Mouse (Mus musculus) mouse embryonic stem cell (cell line): Measurements from ENCODE around the gene Trim54.

Experiments
- in situ Hi-C, 2 experiments: fragments of 300-500 bp; cut with MboI; formaldehyde crosslinking; loops; 1 replicate in 1 of 2; 3 replicates in 1 of 2; pipeline ENCODE4 v1.14.3; 2019 to 2020; ENCODE audit warnings: low sequenced_read_pairs in 2 of 2, low pct_unique_long_range_greater_than_20kb in 1 of 2, mixed read lengths in 1 of 2; ENCODE audit not compliant: unreplicated experiment in 1 of 2

The Trim54 gene

DNA sequence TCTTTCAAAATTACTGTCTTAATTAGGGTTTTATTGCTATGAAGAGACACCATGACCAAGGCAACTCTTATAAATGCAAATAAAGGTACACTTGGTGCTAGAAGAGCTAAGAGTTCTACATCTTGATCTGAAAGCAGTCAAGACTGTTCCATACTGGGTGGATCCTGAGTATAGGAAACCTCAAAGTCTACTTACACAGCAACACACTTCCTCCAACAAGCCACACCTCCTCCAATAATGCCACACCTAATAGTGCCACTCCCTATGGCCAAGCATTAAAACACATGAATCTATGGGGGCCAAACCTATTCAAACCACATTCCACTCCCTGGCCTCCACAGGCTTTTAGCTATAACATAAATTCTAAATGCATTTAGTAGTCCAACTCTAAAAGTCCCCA lies 46.0 kb downstream of the Trim54 start:
- in situ Hi-C loops, result no loop called here

DNA sequence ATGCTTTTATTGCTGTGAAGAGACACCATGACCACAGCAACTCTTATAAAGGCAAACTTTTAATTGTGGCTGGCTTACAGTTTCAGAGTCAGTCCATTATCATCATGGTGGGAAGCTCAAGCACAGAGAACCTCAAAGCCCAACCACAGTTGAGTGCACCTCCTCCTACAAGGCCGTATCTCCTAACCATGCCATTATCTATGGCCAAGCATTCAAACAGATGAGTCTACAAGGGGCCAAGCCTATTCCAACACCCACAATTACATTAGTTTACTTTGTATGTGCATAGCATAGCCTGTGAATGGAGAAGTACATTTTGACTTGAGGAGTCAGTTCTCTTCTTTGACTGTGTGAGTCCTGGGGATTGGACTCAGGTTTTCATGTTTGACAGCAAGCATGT lies 48.4 kb downstream of the Trim54 start:
- in situ Hi-C loops, result no loop called here

DNA sequence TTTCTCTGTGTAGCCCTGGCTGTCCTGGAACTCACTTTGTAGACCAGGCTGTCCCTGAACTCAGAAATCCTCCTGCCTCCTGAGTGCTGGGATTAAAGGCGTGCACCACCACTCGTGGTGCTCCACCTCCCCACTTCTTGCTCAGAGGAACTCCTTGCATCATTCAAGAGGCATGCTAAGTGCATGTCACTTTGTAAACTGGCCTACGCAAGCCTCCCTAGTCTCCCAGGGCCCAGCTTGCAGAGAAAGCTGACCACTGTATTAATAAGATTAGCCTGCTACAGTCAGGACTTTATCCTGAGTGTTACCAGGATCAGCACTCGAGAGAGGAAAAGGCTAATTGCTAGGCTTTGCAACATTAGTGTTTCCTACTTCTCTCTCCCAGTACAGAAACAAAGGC lies 52.1 kb downstream of the Trim54 start:
- in situ Hi-C loops, result no loop called here

DNA sequence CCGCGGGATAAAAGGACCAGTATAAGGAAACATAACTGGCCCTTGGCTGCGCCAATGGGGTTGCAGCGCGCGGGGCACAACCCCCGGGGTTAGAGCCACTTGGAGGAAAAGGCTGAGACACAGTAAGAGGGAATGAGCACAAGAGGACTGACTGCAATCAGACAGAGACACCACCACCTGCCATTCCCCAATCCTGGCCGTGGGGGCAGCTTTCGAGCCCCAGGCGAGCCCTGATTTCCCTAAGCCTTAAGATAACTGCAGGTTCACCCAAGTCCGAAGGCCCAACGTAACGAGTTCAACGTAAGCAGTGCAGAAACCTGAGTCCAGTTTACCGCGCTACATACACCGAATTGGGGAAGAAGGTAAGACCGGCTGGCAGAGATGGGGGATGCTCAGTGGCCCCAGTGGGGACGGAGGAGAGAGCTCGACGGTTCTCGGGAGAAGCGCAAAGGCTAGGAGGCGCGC lies 62.8 kb downstream of the Trim54 start:
- in situ Hi-C loops, result no loop called here

DNA sequence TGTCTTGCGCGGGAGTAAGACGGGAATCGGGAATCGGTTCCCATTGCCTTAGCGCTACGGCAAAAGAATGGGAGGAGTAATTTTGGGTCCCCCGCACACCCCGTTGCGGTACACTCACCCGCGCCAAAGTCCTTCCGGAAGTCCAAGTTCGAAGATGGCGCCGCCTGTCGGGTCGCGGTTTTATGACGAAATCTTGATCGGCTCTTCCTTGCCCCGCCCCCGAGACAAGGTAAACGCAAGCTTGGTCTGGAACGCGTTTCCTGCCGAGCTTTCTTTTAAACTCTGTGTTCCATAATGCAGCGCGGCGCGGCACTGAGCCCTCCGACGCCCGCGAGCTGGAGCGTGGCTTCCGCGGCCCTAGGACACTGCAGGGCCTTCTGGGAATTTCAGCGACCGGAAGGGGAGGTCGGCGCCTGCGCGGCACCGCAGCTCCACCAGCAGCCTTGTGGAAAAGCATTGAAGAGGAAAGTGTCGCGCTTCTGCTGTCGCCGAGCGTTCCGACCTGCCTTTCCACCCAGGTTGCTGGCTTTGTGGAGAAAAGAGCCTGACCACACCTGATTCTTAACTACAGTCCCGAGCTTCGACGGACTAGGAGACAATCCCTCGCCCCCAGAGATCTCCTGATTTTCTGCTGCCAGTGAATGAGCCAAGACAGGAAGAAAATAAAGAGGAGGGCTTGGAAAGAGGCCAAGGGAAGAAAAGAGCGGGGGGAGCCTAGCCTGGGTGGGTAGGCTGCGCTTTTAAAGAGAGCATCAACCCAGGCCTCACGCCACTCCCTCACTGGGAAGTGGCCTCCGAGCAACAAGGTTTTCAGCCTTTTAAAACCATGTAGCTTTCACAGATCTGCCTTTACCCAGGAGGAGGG lies 63.5 kb downstream of the Trim54 start, which contains the start of the genes Gm29609 and Gtf3c2:
Gm29609 (minus strand) TSS at position 146 of the 865 bp plus-strand sequence.
Gtf3c2 (minus strand) TSS at position 379 of the 865 bp plus-strand sequence.
- in situ Hi-C loops, result no loop called here

DNA sequence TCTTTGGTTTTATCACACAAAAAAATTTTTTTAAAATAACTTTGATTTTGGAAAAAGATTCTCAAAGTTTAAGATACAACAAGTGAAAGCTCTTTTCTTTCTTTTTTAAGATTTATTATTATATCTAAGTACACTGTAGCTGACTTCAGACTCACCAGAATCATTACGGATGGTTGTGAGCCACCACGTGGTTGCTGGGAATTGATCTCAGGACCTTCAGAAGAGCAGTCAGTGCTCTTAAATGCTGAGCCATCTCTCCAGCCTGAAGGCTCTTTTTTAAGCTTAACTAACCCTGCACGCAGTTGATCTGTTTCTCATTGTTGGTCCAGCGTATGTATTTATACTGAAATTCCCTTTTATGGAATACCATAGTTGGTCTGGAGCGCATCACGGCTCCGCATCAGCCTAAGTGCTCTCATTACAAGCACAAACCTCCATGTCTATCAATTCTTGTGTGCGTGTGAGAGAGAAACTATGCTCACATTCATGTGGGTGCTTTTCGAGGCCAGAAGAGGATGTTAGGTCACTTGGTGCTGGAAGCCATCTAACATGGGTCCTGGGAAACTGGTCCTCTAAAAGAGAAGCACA lies 64.8 kb downstream of the Trim54 start:
- in situ Hi-C loops, result no loop called here

DNA sequence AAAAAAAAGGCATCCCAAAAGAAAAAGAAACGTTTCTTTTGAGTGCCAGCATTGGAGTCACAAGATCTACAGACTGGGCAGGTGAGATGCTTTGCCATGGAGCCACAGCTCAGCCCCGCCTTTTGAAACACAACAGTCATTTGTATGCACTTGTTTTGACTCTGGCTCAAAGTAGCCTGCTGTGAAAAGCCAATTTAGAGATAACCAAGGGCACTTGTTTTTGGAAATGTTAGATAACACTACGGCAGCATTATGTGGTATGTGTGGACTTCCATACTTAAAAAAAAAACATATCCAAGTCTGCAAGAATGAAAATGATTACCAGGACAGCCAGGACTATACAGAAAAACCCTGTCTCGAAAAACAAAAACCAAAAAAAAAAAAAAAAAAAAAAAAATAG lies 67.2 kb downstream of the Trim54 start:
- in situ Hi-C loops, result no loop called here
